Mouse (Mus musculus) limb, embryonic 12.5 days (tissue): ENCODE data around the gene Pheta1. TPM values are rescaled to one million over a fixed set of nuclear protein-coding genes. Genes with fewer than 3 reads are reported as not detected.
A peak's percentile ranks its signal among the peaks of the same experiment; 100 is the strongest.

ENCODE experiments used
- ATAC-seq: fragments of 200-750 bp; cut with Nextera tagmentation; 2 replicates; pipeline ENCODE4 v1.8.0; 2017; ENCODE audit warnings: low read depth, moderate TSS enrichment; ENCODE audit not compliant: insufficient number of reproducible peaks, insufficient read depth, low FRiP score, low TSS enrichment
- H3K27ac ChIP-seq: fragments of 300-500 bp; sonication (generic); 2 replicates; pipeline ENCODE4 v1.5.1; 2016; ENCODE audit warnings: mild to moderate bottlenecking, moderate library complexity
- H3K27me3 ChIP-seq: fragments of 300-500 bp; sonication (generic); 2 replicates; pipeline ENCODE4 v1.6.1; 2016; ENCODE audit warnings: mild to moderate bottlenecking, moderate library complexity
- H3K36me3 ChIP-seq: fragments of 300-500 bp; sonication (generic); 2 replicates; pipeline ENCODE4 v1.6.1; 2016; ENCODE audit warnings: mild to moderate bottlenecking, moderate library complexity
- H3K4me1 ChIP-seq: fragments of 300-500 bp; sonication (generic); replicated peaks from 2 replicates; pipeline ENCODE4 v1.6.1; 2016
- H3K4me2 ChIP-seq: fragments of 300-500 bp; sonication (generic); 2 replicates; pipeline ENCODE4 v1.6.1; 2016; ENCODE audit warnings: mild to moderate bottlenecking, moderate library complexity
- H3K4me3 ChIP-seq: fragments of 300-500 bp; sonication (generic); replicated peaks from 2 replicates; pipeline ENCODE4 v1.5.1; 2016; ENCODE audit warnings: mild to moderate bottlenecking
- H3K9ac ChIP-seq: fragments of 300-500 bp; sonication (generic); replicated peaks from 2 replicates; pipeline ENCODE4 v1.6.1; 2016; ENCODE audit warnings: mild to moderate bottlenecking, moderate library complexity
- H3K9me3 ChIP-seq: fragments of 300-500 bp; sonication (generic); 2 replicates; pipeline ENCODE4 v1.6.1; 2016; ENCODE audit warnings: mild to moderate bottlenecking, moderate library complexity
- WGBS: fragments of 180-500 bp; shearing (Covaris S2); methylation state at CpG from one replicate; pipeline ENCODE4 v1.1.7; 2016; 5-methylcytosine and 5-hydroxymethylcytosine counted together
- polyA plus RNA-seq: library from polyadenylated mRNA; unstranded; fragments of >200 nt; fragmentation: Nextera tagmentation; extraction: Ambion mirVana; gene quantifications from 2 replicates; pipeline ENCODE4 v1.2.1, GENCODE M21; 2016

Pheta1 gene
- polyA plus RNA-seq, 1 experiment from 2014 or later = 54.6 TPM

DNA sequence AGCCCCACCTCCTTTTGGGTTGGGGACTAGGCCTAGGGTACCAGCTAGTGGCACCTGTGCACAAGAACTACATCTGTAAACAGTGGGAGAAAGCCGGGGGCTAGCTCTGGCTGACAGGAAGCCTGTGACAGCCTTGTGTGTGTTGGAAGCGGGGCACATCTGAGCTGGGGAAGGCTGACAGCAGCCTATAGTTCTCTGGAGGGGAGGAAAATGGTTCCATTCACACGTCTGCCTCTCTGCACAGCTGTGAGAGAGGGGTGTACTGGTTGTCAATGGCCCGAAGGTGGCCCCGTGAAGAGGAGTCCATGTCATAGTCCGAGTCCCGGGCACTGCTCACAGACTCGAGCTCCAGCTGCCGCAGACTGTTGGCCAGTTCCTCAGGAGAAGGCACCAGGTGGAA, 31.2 kb upstream of the Pheta1 start:
- no peak overlapping the region for H3K9ac ChIP-seq
- no peaks in the 10 kb centered on the region for H3K9me3 ChIP-seq
- no peak for ATAC-seq
- peaks cover 4% of the 10 kb centered on the region for H3K4me1 ChIP-seq
- no peak overlapping the region for H3K4me2 ChIP-seq
- 88% methylated on average over 9 of the region's 9 CpGs for WGBS
- H3K4me3 ChIP-seq = no peak overlapping the region
- peaks cover 83% of the 10 kb centered on the region for H3K36me3 ChIP-seq
- no peaks in the 10 kb centered on the region for H3K27me3 ChIP-seq
- no peak overlapping the region for H3K27ac ChIP-seq

DNA sequence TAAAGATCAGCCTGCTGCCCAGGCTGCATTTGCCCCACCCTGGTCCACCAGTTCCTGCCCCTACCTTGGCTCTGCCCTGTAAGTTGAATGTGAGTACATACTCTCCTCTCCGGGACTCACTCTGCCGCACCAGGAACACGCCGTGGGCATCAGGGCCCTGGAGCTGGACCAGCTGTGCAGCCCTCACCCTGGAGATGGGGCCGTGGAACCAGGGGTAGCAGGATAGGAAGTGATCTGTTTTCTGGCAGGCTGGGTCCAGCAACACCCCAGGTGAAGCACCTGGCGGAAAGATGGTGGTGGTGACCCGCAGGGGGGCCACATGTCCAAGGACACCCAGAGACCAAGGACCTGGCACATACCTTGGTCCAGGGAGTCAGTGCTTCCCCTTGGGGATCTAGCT, 30.4 kb upstream of the Pheta1 start:
- H3K9me3 ChIP-seq = no peaks in the 10 kb centered on the region
- H3K4me3 ChIP-seq = no peak overlapping the region
- H3K4me1 ChIP-seq = peaks cover 13% of the 10 kb centered on the region
- no peak overlapping the region for H3K4me2 ChIP-seq
- peaks cover 74% of the 10 kb centered on the region for H3K36me3 ChIP-seq
- no peak overlapping the region for H3K27ac ChIP-seq
- ATAC-seq = no peak; the same call in 1 of the 2 replicates
- no peak overlapping the region for H3K9ac ChIP-seq
- H3K27me3 ChIP-seq = no peaks in the 10 kb centered on the region
- 95% methylated on average over 7 of the region's 7 CpGs for WGBS

DNA sequence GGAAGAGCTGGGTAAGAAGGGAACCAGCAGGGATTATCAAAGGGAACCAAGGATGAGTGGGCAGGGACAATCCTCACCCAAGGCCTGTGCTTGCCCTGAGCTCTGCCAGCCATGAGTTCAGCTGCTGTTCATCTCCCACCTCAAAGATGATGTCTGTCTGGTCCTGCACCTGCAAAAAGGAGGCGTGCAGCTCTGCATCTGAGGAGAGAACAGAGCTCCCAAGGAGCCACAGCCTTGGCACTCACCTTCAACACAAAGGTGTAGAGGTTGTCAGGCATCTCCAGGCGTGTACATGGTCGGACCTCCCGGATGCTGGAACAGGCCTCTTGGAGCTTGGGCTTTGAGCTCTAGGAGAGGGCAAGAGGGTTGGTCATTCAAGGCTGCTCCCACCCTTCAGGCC, 29.9 kb upstream of the Pheta1 start:
- Histone ChIP-seq H3K9me3 (no peaks in the 10 kb centered on the region), H3K9ac (no peak overlapping the region), H3K27ac (no peak overlapping the region), H3K4me3 (no peak overlapping the region), H3K4me1 (peaks cover 17% of the 10 kb centered on the region), H3K4me2 (no peak overlapping the region), H3K36me3 (peaks cover 73% of the 10 kb centered on the region), H3K27me3 (no peaks in the 10 kb centered on the region)
- 95% methylated on average over 4 of the region's 4 CpGs for WGBS
- no peak for ATAC-seq

DNA sequence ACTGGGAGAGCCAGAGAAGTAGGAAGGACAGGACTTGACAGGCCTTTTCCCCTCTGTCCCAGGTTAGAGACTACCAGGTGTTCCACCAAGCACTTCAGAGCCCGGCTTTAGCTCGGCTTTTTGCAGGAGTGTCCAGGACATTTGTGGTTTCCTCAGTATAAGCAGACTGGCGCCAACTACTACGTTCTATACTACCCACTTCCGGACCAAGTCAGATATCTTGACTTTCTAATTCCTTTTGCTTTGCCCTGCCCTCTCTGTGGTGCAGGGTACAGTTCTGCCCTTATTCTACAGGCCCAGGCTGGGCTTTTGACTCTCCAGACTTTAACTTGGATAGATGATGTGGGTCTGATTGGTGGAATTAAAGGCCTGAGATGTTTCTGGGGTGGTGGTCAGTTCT, 29.2 kb upstream of the Pheta1 start:
- WGBS = 86% methylated on average over 5 of the region's 5 CpGs
- Histone ChIP-seq H3K27me3 (no peaks in the 10 kb centered on the region), H3K4me3 (no peak overlapping the region), H3K9ac (no peak overlapping the region; the same call in 1 of the 2 replicates), H3K36me3 (peaks cover 74% of the 10 kb centered on the region), H3K4me2 (no peak overlapping the region), H3K9me3 (no peaks in the 10 kb centered on the region), H3K4me1 (peaks cover 24% of the 10 kb centered on the region), H3K27ac (no peak overlapping the region)
- ATAC-seq = no peak

DNA sequence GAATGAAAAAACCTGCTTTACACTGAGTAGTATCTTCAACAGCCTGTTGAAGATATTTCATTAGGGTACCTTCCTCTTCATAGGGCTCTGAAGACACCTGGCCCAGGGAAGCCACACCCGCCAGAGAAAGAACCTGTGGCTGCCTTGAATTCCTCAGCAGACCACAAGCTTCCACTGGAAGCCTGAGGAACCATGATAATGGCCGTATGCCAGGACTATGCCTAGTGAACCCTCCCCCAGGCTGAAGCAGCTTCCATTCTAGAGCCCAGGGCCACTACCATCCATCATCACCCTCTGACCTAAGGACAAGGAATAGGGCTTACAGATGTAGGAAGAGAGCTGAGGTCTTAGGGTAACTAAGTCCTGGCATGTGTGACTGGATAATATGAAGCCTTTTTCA, 28.6 kb upstream of the Pheta1 start:
- 90% methylated on average over 2 of the region's 2 CpGs for WGBS
- peaks cover 76% of the 10 kb centered on the region for H3K36me3 ChIP-seq

DNA sequence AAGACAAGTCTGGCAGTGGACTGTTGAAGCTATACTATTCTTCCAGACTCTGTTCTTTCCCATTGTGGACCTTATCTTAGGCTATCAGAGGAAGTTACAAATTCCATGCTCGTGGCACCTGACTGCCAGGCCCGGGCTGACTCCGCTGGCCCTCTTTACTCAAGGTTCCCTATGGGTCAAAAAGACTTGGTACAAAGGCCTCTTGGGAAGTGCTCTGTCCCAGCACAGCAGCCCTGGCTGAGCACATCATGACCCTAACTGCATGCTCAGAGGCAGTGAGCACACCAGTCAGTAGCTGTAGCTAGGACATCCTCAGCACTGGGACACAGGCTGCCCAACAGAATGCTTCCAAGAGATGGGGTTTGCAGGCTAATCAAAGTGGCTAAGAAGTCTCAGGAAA, 28.1 kb upstream of the Pheta1 start:
- Histone ChIP-seq H3K9me3 (no peaks in the 10 kb centered on the region), H3K4me3 (no peak overlapping the region), H3K4me2 (no peak overlapping the region), H3K36me3 (peaks cover 76% of the 10 kb centered on the region), H3K4me1 (peaks cover 25% of the 10 kb centered on the region), H3K27me3 (no peaks in the 10 kb centered on the region), H3K9ac (no peak overlapping the region), H3K27ac (no peak overlapping the region)
- 85% methylated on average over 3 of the region's 3 CpGs for WGBS
- ATAC-seq = no peak

More for the DNA sequence above, 28.6 kb upstream of the Pheta1 start:
- Histone ChIP-seq H3K9ac (no peak overlapping the region), H3K27ac (no peak overlapping the region), H3K4me1 (peaks cover 25% of the 10 kb centered on the region), H3K27me3 (no peaks in the 10 kb centered on the region), H3K9me3 (no peaks in the 10 kb centered on the region), H3K4me3 (no peak overlapping the region), H3K4me2 (no peak overlapping the region)
- no peak for ATAC-seq

DNA sequence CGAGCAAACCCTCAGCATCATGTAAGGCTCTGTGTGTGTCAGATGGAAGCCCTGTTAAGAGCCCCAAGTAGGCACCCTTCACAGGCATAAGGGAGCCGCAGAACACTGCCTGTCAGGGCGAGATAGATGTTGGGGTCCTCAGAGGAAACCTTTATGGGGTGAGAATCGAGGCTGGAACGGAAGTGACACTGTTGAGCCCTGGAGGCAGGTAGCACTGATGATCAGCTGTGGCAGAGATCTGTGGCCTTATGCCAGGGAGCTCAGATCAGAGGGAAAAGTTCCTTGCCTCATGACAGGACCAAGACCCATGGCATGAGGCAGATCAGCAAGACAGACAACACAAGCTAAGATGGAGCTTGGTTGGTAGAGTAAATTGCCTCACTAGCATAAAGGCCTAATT, 27.7 kb upstream of the Pheta1 start:
- H3K4me3 ChIP-seq = no peak overlapping the region
- no peak overlapping the region for H3K4me2 ChIP-seq
- peaks cover 25% of the 10 kb centered on the region for H3K4me1 ChIP-seq
- ATAC-seq = no peak
- H3K27ac ChIP-seq = no peak overlapping the region
- WGBS = 88% methylated on average over 5 of the region's 5 CpGs
- no peaks in the 10 kb centered on the region for H3K9me3 ChIP-seq
- peaks cover 73% of the 10 kb centered on the region for H3K36me3 ChIP-seq
- H3K9ac ChIP-seq = no peak overlapping the region
- no peaks in the 10 kb centered on the region for H3K27me3 ChIP-seq

DNA sequence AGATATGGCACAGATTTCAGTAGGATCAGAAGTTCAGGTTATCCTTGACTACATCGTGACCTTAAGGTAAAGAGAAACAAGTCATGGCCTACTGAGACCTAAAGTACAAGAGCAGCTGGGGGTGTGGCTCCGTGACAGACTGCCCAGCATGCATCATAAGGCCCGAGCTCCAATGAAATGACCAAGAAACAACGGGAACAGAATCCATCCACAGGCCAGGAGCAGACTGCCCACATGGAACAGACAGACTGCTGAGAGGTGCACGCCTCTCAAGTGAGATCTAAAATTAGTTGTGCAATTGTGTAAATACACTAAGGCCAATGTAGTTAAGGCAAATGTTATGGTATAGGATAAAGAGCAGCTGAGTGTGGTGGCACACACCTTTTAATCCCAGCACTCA, 27.2 kb upstream of the Pheta1 start:
- peaks cover 70% of the 10 kb centered on the region for H3K36me3 ChIP-seq
- no peak for ATAC-seq
- no peaks in the 10 kb centered on the region for H3K27me3 ChIP-seq
- H3K27ac ChIP-seq = no peak overlapping the region
- WGBS = 79% methylated on average over 5 of the region's 5 CpGs
- no peak overlapping the region for H3K4me3 ChIP-seq
- H3K9me3 ChIP-seq = no peaks in the 10 kb centered on the region
- no peak overlapping the region for H3K9ac ChIP-seq
- H3K4me1 ChIP-seq = peaks cover 25% of the 10 kb centered on the region
- no peak overlapping the region for H3K4me2 ChIP-seq

DNA sequence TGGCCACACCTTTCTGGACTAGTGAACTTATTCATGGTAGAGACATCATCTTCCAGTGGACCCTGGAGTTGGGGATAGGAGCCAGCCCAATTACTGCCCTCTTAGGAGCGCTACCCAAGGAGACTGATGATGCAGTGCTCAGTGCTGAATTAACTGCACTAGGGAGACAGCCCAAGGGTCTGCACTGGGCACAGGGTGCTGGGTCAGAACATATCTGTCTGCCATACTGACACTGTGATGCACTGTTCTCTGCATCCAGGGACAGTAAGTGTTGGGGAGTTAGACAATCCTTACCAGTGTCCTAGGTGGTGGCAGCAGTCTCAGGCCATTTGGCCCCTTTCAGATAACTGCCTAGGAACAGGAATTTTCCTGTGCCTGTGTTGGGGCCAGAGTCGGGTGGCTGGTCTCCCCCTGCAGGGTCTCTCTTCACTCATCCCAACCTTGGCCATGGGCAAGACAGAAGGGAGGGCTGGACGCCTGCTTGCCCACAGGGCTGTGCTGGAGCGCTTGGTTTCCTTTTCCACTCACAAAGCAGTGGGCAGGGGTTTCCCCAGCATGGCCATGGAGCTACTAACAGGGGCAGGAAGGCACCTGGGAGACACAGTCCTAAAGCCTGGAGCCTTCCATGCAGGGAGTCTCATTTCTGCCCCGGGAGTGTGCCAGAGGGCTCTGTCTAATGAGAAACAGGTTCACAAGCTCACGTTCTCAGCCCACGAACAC, 25.8 kb upstream of the Pheta1 start:
- ATAC-seq = no peak
- Histone ChIP-seq H3K27ac (peak overlapping the region; percentile 62; the same call in 1 of the 2 replicates), H3K4me2 (no peak overlapping the region; the same call in 1 of the 2 replicates), H3K4me1 (peaks cover 25% of the 10 kb centered on the region), H3K27me3 (peaks cover 6% of the 10 kb centered on the region), H3K9me3 (no peaks in the 10 kb centered on the region), H3K9ac (no peak overlapping the region), H3K4me3 (no peak overlapping the region), H3K36me3 (peaks cover 68% of the 10 kb centered on the region)
- WGBS = 45% methylated on average over 7 of the region's 7 CpGs

DNA sequence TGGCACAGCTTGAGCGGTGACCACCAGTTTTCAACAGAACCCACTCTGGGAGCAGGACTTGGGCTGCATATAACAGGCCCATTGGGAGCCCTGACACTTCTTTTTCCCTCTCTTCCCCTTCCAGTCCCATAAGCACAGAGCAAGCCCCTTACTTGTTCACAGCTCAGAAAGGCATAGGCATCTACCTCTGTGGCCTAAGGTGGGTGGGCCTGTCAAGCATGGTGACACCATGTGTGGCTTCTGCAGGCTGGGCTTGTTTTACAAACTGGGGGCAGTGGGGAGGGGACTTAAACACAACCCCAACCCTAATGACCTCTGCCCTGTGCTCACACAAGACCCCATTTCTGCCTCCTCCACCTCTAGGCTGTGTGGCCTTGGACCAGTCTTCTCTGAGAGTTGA, 25.1 kb upstream of the Pheta1 start:
- no peaks in the 10 kb centered on the region for H3K9me3 ChIP-seq
- H3K4me3 ChIP-seq = no peak overlapping the region
- H3K4me1 ChIP-seq = peaks cover 31% of the 10 kb centered on the region
- ATAC-seq = no peak
- peaks cover 67% of the 10 kb centered on the region for H3K36me3 ChIP-seq
- H3K27ac ChIP-seq = peak overlapping the region; percentile 62; the same call in 1 of the 2 replicates
- peaks cover 13% of the 10 kb centered on the region for H3K27me3 ChIP-seq
- H3K4me2 ChIP-seq = no peak overlapping the region
- WGBS = 100% methylated on average over 1 of the region's 1 CpGs
- H3K9ac ChIP-seq = no peak overlapping the region

DNA sequence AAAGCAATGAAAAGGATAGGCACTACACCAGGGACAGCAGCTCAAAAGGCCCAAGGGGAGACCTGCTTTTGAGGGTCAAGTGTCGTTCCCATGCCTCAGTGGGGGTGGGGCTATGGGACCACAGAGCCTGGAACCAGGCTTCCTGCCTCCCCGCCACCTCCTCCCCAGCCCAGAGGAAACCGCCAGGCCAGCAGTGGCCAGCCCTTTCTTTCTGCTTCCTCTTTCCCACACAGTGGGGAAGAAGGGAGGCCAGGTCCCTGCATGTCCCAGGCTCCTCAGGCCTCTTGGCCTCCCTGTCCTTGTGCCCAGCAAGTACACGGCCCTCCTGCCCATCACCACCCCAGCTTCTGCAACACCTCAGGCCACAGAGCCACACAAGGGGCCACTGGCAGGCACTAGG, 24.7 kb upstream of the Pheta1 start:
- H3K27ac ChIP-seq = peak overlapping the region; percentile 41; the same call in 1 of the 2 replicates
- peaks cover 18% of the 10 kb centered on the region for H3K27me3 ChIP-seq
- no peaks in the 10 kb centered on the region for H3K9me3 ChIP-seq
- H3K4me2 ChIP-seq = no peak overlapping the region
- WGBS = 54% methylated on average over 4 of the region's 4 CpGs
- H3K9ac ChIP-seq = no peak overlapping the region
- peaks cover 36% of the 10 kb centered on the region for H3K4me1 ChIP-seq
- H3K4me3 ChIP-seq = no peak overlapping the region
- no peak for ATAC-seq
- peaks cover 62% of the 10 kb centered on the region for H3K36me3 ChIP-seq

DNA sequence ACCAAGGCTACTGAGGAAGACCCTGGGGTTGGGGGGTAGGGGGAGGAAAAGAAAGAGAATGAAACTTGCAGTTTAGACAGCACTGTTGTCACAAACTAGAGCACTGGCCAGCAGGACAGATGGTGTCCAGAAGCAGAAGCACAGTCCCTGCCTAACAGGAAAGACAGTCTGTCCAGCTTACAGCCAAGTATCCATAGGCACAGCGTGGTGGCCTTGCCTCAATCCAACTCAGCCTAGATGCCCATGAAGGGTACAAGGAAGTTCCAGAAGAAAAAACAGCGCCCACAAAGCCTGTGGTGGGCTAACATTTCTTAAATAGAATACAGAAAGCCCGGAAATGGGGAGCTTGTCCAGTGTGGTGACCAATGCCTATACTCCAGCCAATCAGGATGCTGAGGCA, 23.2 kb upstream of the Pheta1 start:
- no peak overlapping the region for H3K4me2 ChIP-seq

More for the DNA sequence above, 23.2 kb upstream of the Pheta1 start:
- Histone ChIP-seq H3K27ac (no peak overlapping the region), H3K9ac (no peak overlapping the region), H3K36me3 (peaks cover 47% of the 10 kb centered on the region), H3K9me3 (no peaks in the 10 kb centered on the region), H3K4me1 (peaks cover 41% of the 10 kb centered on the region), H3K27me3 (peaks cover 31% of the 10 kb centered on the region), H3K4me3 (no peak overlapping the region)
- no peak for ATAC-seq
- WGBS = 91% methylated on average over 3 of the region's 3 CpGs
